Mouse (Mus musculus): Measurements from ENCODE around the gene Lss.

DNA sequence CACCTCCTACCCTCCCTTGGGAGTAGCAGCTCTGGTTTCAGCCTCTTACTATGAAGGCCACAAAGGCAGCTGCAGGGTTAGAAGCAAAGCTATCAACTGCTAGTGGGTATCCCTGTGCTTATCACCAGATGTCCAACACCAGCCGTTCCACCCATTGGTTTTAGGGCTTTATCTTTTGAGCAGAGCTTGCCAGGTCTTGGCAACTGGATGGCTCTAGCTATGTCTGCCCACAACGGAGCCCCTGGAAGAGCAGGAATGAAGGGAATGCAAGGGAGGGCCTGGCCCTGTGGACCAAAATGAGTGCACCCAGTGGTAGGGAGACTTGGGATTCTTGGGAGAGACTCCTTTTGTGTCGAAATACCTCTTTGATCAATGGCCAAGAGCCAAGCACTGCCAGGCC, 71.3 kb downstream of the Lss start:
- no peak for TF ChIP-seq CTCF (IDR thresholded peaks at IDR 0.05; ENCODE audit: extremely low read depth, insufficient read depth, low read length)
- TF ChIP-seq POLR2A (IDR thresholded peaks at IDR 0.05; ENCODE audit: extremely low read depth, insufficient read depth, low read length), result no peak

Data from cortical plate, adult 2 months (tissue).